Mouse (Mus musculus) hindbrain, embryonic 11.5 days (tissue): ENCODE measurements around the gene Hira. TPM values are rescaled to one million over a fixed set of nuclear protein-coding genes. Genes with fewer than 3 reads are reported as not detected.

Experiments used
- ATAC-seq: fragments of 200-750 bp; cut with Nextera tagmentation; 2 replicates; pipeline ENCODE4 v1.8.0; 2017; ENCODE audit warnings: mild to moderate bottlenecking, moderate TSS enrichment, moderate library complexity; ENCODE audit not compliant: low FRiP score
- DNase-seq: peaks from one replicate; pipeline ENCODE4 v3.0.0-alpha.2; 2015; ENCODE audit warnings: low spot score
- H3K27ac ChIP-seq: fragments of 300-500 bp; sonication (generic); 2 replicates; pipeline ENCODE4 v1.5.1; 2014; ENCODE audit warnings: mild to moderate bottlenecking, low read depth, low read length
- H3K27me3 ChIP-seq: fragments of 300-500 bp; sonication (generic); 2 replicates; pipeline ENCODE4 v1.6.1; 2014; ENCODE audit warnings: mild to moderate bottlenecking, low read length, moderate library complexity, mixed read lengths; ENCODE audit not compliant: control insufficient read depth, insufficient read depth
- H3K36me3 ChIP-seq: fragments of 300-500 bp; sonication (generic); 2 replicates; pipeline ENCODE4 v1.6.1; 2014; ENCODE audit warnings: mild to moderate bottlenecking, low read length, moderate library complexity, mixed read lengths; ENCODE audit not compliant: control insufficient read depth, insufficient read depth
- H3K4me1 ChIP-seq: fragments of 300-500 bp; sonication (generic); replicated peaks from 2 replicates; pipeline ENCODE4 v1.6.1; 2014; ENCODE audit warnings: low read length, mixed read lengths; ENCODE audit not compliant: control insufficient read depth, insufficient read depth
- H3K4me2 ChIP-seq: fragments of 300-500 bp; sonication (generic); replicated peaks from 2 replicates; pipeline ENCODE4 v1.6.1; 2014; ENCODE audit warnings: mild to moderate bottlenecking, low read depth, low read length
- H3K4me3 ChIP-seq: fragments of 300-500 bp; sonication (generic); 2 replicates; pipeline ENCODE4 v1.5.1; 2014; ENCODE audit warnings: low read depth, low read length
- H3K9ac ChIP-seq: fragments of 300-500 bp; sonication (generic); 2 replicates; pipeline ENCODE4 v1.6.1; 2014; ENCODE audit warnings: low read depth, low read length
- H3K9me3 ChIP-seq: fragments of 300-500 bp; sonication (generic); 2 replicates; pipeline ENCODE4 v1.6.1; 2016; ENCODE audit warnings: low read length; ENCODE audit not compliant: control insufficient read depth
- polyA plus RNA-seq: library from polyadenylated mRNA; unstranded; fragments of >200 nt; fragmentation: Nextera tagmentation; extraction: Ambion mirVana; gene quantifications from 2 replicates; pipeline ENCODE4 v1.2.1, GENCODE M21; 2014

The Hira gene
- polyA plus RNA-seq, 1 experiment from 2014 or later, result 17.6 TPM

DNA sequence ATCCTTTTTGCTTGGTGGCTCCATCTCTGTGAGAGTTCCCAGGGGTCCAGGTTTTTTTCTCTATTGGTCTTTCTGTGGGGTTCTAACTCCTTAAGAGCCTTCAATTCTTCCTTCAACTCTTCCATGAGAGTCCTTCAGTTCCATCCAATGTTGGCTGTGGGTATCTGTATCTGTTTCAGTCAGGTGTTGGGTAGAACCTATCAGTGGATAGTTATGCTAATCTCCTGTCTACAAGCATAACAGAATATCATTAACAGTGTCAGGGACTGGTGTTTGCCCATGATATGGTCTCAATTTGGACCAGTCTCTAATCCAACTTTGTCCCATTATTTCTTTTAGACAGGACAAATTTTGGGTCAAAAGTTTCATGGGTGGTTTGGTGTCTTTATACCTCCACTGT, 137.8 kb downstream of the Hira start:
- no peak overlapping the region for H3K4me2 ChIP-seq
- no peaks in the 10 kb centered on the region for H3K9me3 ChIP-seq
- ATAC-seq (no peak), DNase-seq (no peak)
- H3K4me1 ChIP-seq, result no peaks in the 10 kb centered on the region
- H3K27ac ChIP-seq, result no peak overlapping the region
- no peaks in the 10 kb centered on the region for H3K27me3 ChIP-seq
- H3K4me3 ChIP-seq, result no peak overlapping the region
- H3K36me3 ChIP-seq, result no peaks in the 10 kb centered on the region
- no peak overlapping the region for H3K9ac ChIP-seq

Other genes starting within 250 kb of the Hira start
- 63.4 and 64.4 TPM in 2 replicates for gene Sept5, start 247.1 kb upstream of the Hira start, polyA plus RNA-seq
- gene Cldn5, start 100.2 kb upstream of the Hira start, polyA plus RNA-seq, result 25.2 and 31.3 TPM in 2 replicates
- 89.0 and 96.1 TPM in 2 replicates for gene Ufd1, start 65.3 kb upstream of the Hira start, polyA plus RNA-seq
- 50.8 and 54.8 TPM in 2 replicates for gene Cdc45, start 65.0 kb upstream of the Hira start, polyA plus RNA-seq
- 19.8 and 25.6 TPM in 2 replicates for gene 2510002D24Rik, start 40.5 kb upstream of the Hira start, polyA plus RNA-seq
- gene Gm28539, start 40.5 kb upstream of the Hira start, polyA plus RNA-seq, result not detected in 2 replicates
- 90.9 and 101 TPM in 2 replicates for gene Mrpl40, start 175 bp upstream of the Hira start, polyA plus RNA-seq